Mouse (Mus musculus) CD4-positive naive resting alpha-beta T cell, adult 57 days (primary cell): ENCODE results near the gene Slc30a5. TPM values are rescaled to one million over a fixed set of nuclear protein-coding genes. Genes with fewer than 3 reads are reported as not detected.

Experiments used
- total RNA-seq: library from RNA; stranded (reverse); gene quantifications from one replicate; pipeline ENCODE4 v1.2.4, GENCODE M21; 2023

Slc30a5 gene
- 45.0 TPM for total RNA-seq

GRCm38 (mm10) chr13:100832741-100833639, at the start of gene Slc30a5:
TSS of gene Slc30a5 (minus strand) at chr13:100833427.

GRCm38 (mm10) chr13:100786414-100786867, 46.8 kb downstream of the Slc30a5 start, which contains the start of gene Ccnb1:
TSS of gene Ccnb1 (minus strand) at chr13:100786570.

GRCm38 (mm10) chr13:100775252-100776055, 57.8 kb downstream of the Slc30a5 start, which contains the start of gene Cenph:
TSS of gene Cenph (minus strand) at chr13:100775899.

Other genes with a start within 250 kb of the Slc30a5 start
- 4.6 TPM for gene Marveld2, start 216.5 kb downstream of the Slc30a5 start, total RNA-seq
- 60.8 TPM for gene Ak6, start 182.4 kb downstream of the Slc30a5 start, total RNA-seq
- 17.6 TPM for gene Rad17, start 182.4 kb downstream of the Slc30a5 start, total RNA-seq
- 8.3 TPM for gene Taf9, start 181.8 kb downstream of the Slc30a5 start, total RNA-seq
- gene Ccdc125, start 163.7 kb downstream of the Slc30a5 start, total RNA-seq: 13.2 TPM
- gene Cdk7, start 102.5 kb downstream of the Slc30a5 start, total RNA-seq: 31.3 TPM
- gene Mrps36, start 88.8 kb downstream of the Slc30a5 start, total RNA-seq: 20.4 TPM
- gene Cenph, start 57.5 kb downstream of the Slc30a5 start, total RNA-seq: not detected
- 1.9 TPM for gene Ccnb1, start 46.9 kb downstream of the Slc30a5 start, total RNA-seq